Mouse (Mus musculus) spleen, adult 2 months (tissue): Measurements from ENCODE around the gene Gucy1b2.

Experiments
- CTCF ChIP-seq: fragments of 200-500 bp; IDR thresholded peaks from 2 replicates; pipeline ENCODE4 v1.5.1; 2011; ENCODE audit warnings: mild to moderate bottlenecking, inconsistent platforms; ENCODE audit not compliant: insufficient read depth, insufficient read length, insufficient replicate concordance; ENCODE audit errors: extremely low read depth
- POLR2A ChIP-seq: fragments of 200-500 bp; IDR thresholded peaks from 2 replicates; pipeline ENCODE4 v1.6.1; 2011; ENCODE audit warnings: low read depth, low read length, inconsistent platforms

DNA sequence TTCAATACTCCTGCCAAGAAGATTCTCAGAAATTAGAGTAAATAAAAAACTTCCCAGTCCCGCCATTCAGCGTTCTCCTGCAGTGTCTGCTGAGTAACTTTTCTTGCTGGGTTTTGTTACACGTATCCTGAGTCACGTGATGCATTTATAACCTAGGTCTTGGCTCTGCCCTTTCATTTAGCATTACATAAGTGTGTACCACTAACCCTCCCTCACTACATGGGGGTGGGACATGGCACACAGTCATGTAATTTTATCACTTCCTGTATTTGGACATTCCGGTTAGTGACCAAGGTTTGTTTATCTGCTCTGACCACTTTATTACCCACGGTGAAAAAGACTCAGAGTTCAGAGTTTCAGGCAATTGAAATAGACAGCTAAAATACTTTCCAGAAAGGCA, 85.3 kb downstream of the Gucy1b2 start:
- TF ChIP-seq POLR2A (no peak), CTCF (no peak)
